Mouse (Mus musculus) macrophage (primary cell): ENCODE results near the gene Abcc3. TPM values are rescaled to one million over a fixed set of nuclear protein-coding genes. Genes with fewer than 3 reads are reported as not detected.
A peak's percentile ranks its signal among the peaks of the same experiment; 100 is the strongest.

Experiments
- H3K27ac ChIP-seq: fragments of 350-480 bp; formaldehyde crosslinking; 2 replicates; pipeline ENCODE4 v1.9.0; 2021
- H3K36me3 ChIP-seq: fragments of 350-480 bp; formaldehyde crosslinking; 2 replicates; pipeline ENCODE4 v1.9.0; 2021; ENCODE audit errors: inconsistent target
- H3K4me3 ChIP-seq: fragments of 350-480 bp; formaldehyde crosslinking; 2 replicates; pipeline ENCODE4 v1.9.0; 2021; ENCODE audit errors: inconsistent target
- H3K79me2 ChIP-seq: fragments of 350-480 bp; formaldehyde crosslinking; 2 replicates; pipeline ENCODE4 v1.9.0; 2021; ENCODE audit errors: inconsistent target
- WGBS: methylation state at CpG from one replicate; pipeline ENCODE4 v1.1.7; 2026; ENCODE audit warnings: inconsistent platforms; ENCODE audit not compliant: missing documents; 5-methylcytosine and 5-hydroxymethylcytosine counted together
- polyA plus RNA-seq: library from polyadenylated mRNA; stranded (reverse); fragments of 250-400 nt; gene quantifications from 3 replicates; pipeline ENCODE4 v1.2.4, GENCODE M21; 2018; ENCODE audit warnings: inconsistent platforms
- total RNA-seq, 78 experiments: library from RNA; depleted of rRNA; stranded (reverse); fragments of 250-400 nt; gene quantifications; 1 replicate in 9 of 78; 2 replicates in 24 of 78; 3 replicates in 43 of 78; 4 replicates in 2 of 78; pipeline ENCODE4 v1.2.4; 2018; ENCODE audit warnings: inconsistent platforms in 56 of 78

The Abcc3 gene
- total RNA-seq (2018; cell fraction: chromatin; rRNA removed) = 100 to 1,000 TPM in 16 of 26 experiments, 10 to 100 TPM in 10; 12.8 to 245 (median 122) TPM
- 100 to 1,000 TPM in 7 of 26 experiments, 10 to 100 TPM in 19; 42.7 to 132 (median 82.8) TPM for total RNA-seq (2018; cell fraction: cytosol; rRNA removed)
- total RNA-seq (2018; cell fraction: nucleus; rRNA removed) = 100 to 1,000 TPM in 12 of 26 experiments, 10 to 100 TPM in 14; 24.0 to 194 (median 94.2) TPM
- polyA plus RNA-seq = 91.2 to 119 TPM (median 103 TPM) in 3 replicates

GRCm38 (mm10) chr11:94392672-94393109 is at the start of gene Abcc3:
Gene Abcc3 (minus strand): TSS chr11:94392997.
- peak within 1 kb of the TSS; percentile 74 for H3K27ac ChIP-seq
- no peaks in the 10 kb centered on the region for H3K36me3 ChIP-seq
- peaks cover 42% of the 10 kb centered on the region for H3K79me2 ChIP-seq
- 2% methylated on average over 19 of the region's 20 CpGs for WGBS
- peak within 1 kb of the TSS; percentile 74 for H3K4me3 ChIP-seq

- no peak overlapping the region for H3K27ac ChIP-seq
- H3K4me3 ChIP-seq = no peak overlapping the region
- no peaks in the 10 kb centered on the region for H3K36me3 ChIP-seq
- WGBS = 87% methylated on average over 9 of the region's 9 CpGs
- no peaks in the 10 kb centered on the region for H3K79me2 ChIP-seq
These were observed 49.0 kb upstream of the Abcc3 start for GRCm38 (mm10) chr11:94441752-94442151.

- Histone ChIP-seq H3K4me3 (no peak overlapping the region), H3K36me3 (no peaks in the 10 kb centered on the region), H3K27ac (no peak overlapping the region), H3K79me2 (no peaks in the 10 kb centered on the region)
- 93% methylated on average over 7 of the region's 7 CpGs for WGBS
These were observed 48.3 kb upstream of the Abcc3 start for GRCm38 (mm10) chr11:94441122-94441521.

- Histone ChIP-seq H3K4me3 (no peak overlapping the region), H3K27ac (no peak overlapping the region), H3K36me3 (no peaks in the 10 kb centered on the region), H3K79me2 (no peaks in the 10 kb centered on the region)
- 100% methylated on average over 6 of the region's 6 CpGs for WGBS
These were observed 47.6 kb upstream of the Abcc3 start for GRCm38 (mm10) chr11:94440421-94440820.

GRCm38 (mm10) chr11:94429011-94429651 is 36.3 kb upstream of the Abcc3 start:
- H3K79me2 ChIP-seq = no peaks in the 10 kb centered on the region
- 73% methylated on average over 8 of the region's 9 CpGs for WGBS
- H3K36me3 ChIP-seq = no peaks in the 10 kb centered on the region
- H3K4me3 ChIP-seq = no peak overlapping the region
- no peak overlapping the region for H3K27ac ChIP-seq

GRCm38 (mm10) chr11:94428091-94428835 is 35.5 kb upstream of the Abcc3 start:
- H3K27ac ChIP-seq = no peak overlapping the region
- H3K79me2 ChIP-seq = no peaks in the 10 kb centered on the region
- H3K4me3 ChIP-seq = no peak overlapping the region
- 9% methylated on average over 4 of the region's 4 CpGs for WGBS
- H3K36me3 ChIP-seq = no peaks in the 10 kb centered on the region

- Histone ChIP-seq H3K27ac (no peak overlapping the region), H3K79me2 (no peaks in the 10 kb centered on the region), H3K36me3 (no peaks in the 10 kb centered on the region), H3K4me3 (no peak overlapping the region)
- 66% methylated on average over 14 of the region's 14 CpGs for WGBS
These were observed 32.9 kb upstream of the Abcc3 start for GRCm38 (mm10) chr11:94425656-94426055.

- no peaks in the 10 kb centered on the region for H3K79me2 ChIP-seq
- no peak overlapping the region for H3K4me3 ChIP-seq
- WGBS = 82% methylated on average over 4 of the region's 5 CpGs
- H3K36me3 ChIP-seq = no peaks in the 10 kb centered on the region
- H3K27ac ChIP-seq = no peak overlapping the region
These were observed 32.4 kb upstream of the Abcc3 start for GRCm38 (mm10) chr11:94425215-94425614.

- Histone ChIP-seq H3K36me3 (no peaks in the 10 kb centered on the region), H3K79me2 (no peaks in the 10 kb centered on the region), H3K27ac (no peak overlapping the region), H3K4me3 (no peak overlapping the region)
- WGBS = 61% methylated on average over 15 of the region's 15 CpGs
These were observed 31.6 kb upstream of the Abcc3 start for GRCm38 (mm10) chr11:94424380-94424779.

- Histone ChIP-seq H3K36me3 (no peaks in the 10 kb centered on the region), H3K4me3 (no peak overlapping the region), H3K79me2 (no peaks in the 10 kb centered on the region), H3K27ac (no peak overlapping the region)
- WGBS = 90% methylated on average over 5 of the region's 5 CpGs
These were observed 31.1 kb upstream of the Abcc3 start for GRCm38 (mm10) chr11:94423855-94424254.

- 68% methylated on average over 6 of the region's 6 CpGs for WGBS
- no peaks in the 10 kb centered on the region for H3K79me2 ChIP-seq
- H3K27ac ChIP-seq = no peak overlapping the region
- H3K4me3 ChIP-seq = no peak overlapping the region
- no peaks in the 10 kb centered on the region for H3K36me3 ChIP-seq
These were observed 28.2 kb upstream of the Abcc3 start for GRCm38 (mm10) chr11:94420991-94421390.

GRCm38 (mm10) chr11:94420325-94420724 is 27.5 kb upstream of the Abcc3 start:
- WGBS = 13% methylated on average over 7 of the region's 7 CpGs
- no peaks in the 10 kb centered on the region for H3K36me3 ChIP-seq
- H3K79me2 ChIP-seq = no peaks in the 10 kb centered on the region
- no peak overlapping the region for H3K27ac ChIP-seq
- no peak overlapping the region for H3K4me3 ChIP-seq

GRCm38 (mm10) chr11:94419004-94419727 is 26.4 kb upstream of the Abcc3 start:
- no peaks in the 10 kb centered on the region for H3K36me3 ChIP-seq
- H3K79me2 ChIP-seq = no peaks in the 10 kb centered on the region
- H3K27ac ChIP-seq = no peak overlapping the region
- H3K4me3 ChIP-seq = no peak overlapping the region
- 92% methylated on average over 10 of the region's 10 CpGs for WGBS

GRCm38 (mm10) chr11:94414042-94414441 is 21.2 kb upstream of the Abcc3 start:
- 74% methylated on average over 4 of the region's 4 CpGs for WGBS
- H3K27ac ChIP-seq = no peak overlapping the region
- no peaks in the 10 kb centered on the region for H3K36me3 ChIP-seq
- no peaks in the 10 kb centered on the region for H3K79me2 ChIP-seq
- H3K4me3 ChIP-seq = no peak overlapping the region
